Mouse (Mus musculus) limb, embryonic 10.5 days (tissue): Measurements from ENCODE around the gene Rarres2. TPM values are rescaled to one million over a fixed set of nuclear protein-coding genes. Genes with fewer than 3 reads are reported as not detected.

Source experiments
- DNase-seq: peaks from one replicate; pipeline ENCODE4 v3.0.0-alpha.2; 2017; ENCODE audit warnings: low spot score
- H3K27ac ChIP-seq: fragments of 300-500 bp; sonication (generic); 2 replicates; pipeline ENCODE4 v1.5.1; 2016; ENCODE audit warnings: mild to moderate bottlenecking
- H3K27me3 ChIP-seq: fragments of 300-500 bp; sonication (generic); 2 replicates; pipeline ENCODE4 v1.6.1; 2016; ENCODE audit warnings: low read depth, mild to moderate bottlenecking; ENCODE audit not compliant: poor library complexity, severe bottlenecking
- H3K36me3 ChIP-seq: fragments of 300-500 bp; sonication (generic); 2 replicates; pipeline ENCODE4 v1.6.1; 2016; ENCODE audit warnings: mild to moderate bottlenecking, moderate library complexity
- H3K4me1 ChIP-seq: fragments of 300-500 bp; sonication (generic); 2 replicates; pipeline ENCODE4 v1.6.1; 2016
- H3K4me3 ChIP-seq: fragments of 300-500 bp; sonication (generic); 2 replicates; pipeline ENCODE4 v1.5.1; 2016; ENCODE audit warnings: mild to moderate bottlenecking, moderate library complexity
- H3K9me3 ChIP-seq: fragments of 300-500 bp; sonication (generic); replicated peaks from 2 replicates; pipeline ENCODE4 v1.6.1; 2016; ENCODE audit warnings: mild to moderate bottlenecking
- WGBS: fragments of 180-500 bp; shearing (Covaris S2); methylation state at CpG from one replicate; pipeline ENCODE4 v1.1.7; 2016; 5-methylcytosine and 5-hydroxymethylcytosine counted together
- polyA plus RNA-seq: library from polyadenylated mRNA; unstranded; fragments of >200 nt; fragmentation: Nextera tagmentation; extraction: Ambion mirVana; gene quantifications from 2 replicates; pipeline ENCODE4 v1.2.1, GENCODE M21; 2016

The Rarres2 gene
- polyA plus RNA-seq, 1 experiment from 2014 or later: 6.1 TPM

GRCm38 (mm10) chr6:48546858-48547257, 25.7 kb downstream of the Rarres2 start:
- Histone ChIP-seq H3K4me3 (no peak overlapping the region), H3K27ac (peak overlapping the region; percentile 61), H3K27me3 (no peaks in the 10 kb centered on the region), H3K9me3 (no peaks in the 10 kb centered on the region), H3K36me3 (no peaks in the 10 kb centered on the region), H3K4me1 (peaks cover 40% of the 10 kb centered on the region)
- no peak for DNase-seq
- 63% methylated on average over 4 of the region's 4 CpGs for WGBS

GRCm38 (mm10) chr6:48546271-48546670, 26.3 kb downstream of the Rarres2 start:
- no peaks in the 10 kb centered on the region for H3K36me3 ChIP-seq
- 57% methylated on average over 1 of the region's 1 CpGs for WGBS
- no peaks in the 10 kb centered on the region for H3K27me3 ChIP-seq
- no peaks in the 10 kb centered on the region for H3K9me3 ChIP-seq
- H3K4me3 ChIP-seq: no peak overlapping the region
- peaks cover 46% of the 10 kb centered on the region for H3K4me1 ChIP-seq
- H3K27ac ChIP-seq: peak overlapping the region; percentile 61
- DNase-seq: peak; percentile 69

DNA sequence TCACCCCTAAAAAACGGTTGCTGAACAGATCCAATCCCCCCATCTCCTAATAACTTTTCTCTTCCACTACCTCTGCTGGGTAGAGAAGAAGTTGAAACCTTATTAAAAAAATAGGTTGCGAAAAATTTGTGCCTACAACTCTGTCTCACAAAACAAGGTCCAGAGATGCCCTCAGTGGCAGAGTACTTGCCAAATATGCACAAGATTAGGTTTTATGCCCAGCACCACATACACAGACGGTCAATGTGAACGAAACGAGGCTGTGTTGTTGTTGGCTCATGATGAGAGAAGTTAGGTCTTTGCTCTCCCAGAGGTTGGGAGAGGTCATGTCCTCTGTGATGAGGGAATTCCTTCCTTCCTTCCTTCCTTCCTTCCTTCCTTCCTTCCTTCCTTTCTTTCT, 27.3 kb downstream of the Rarres2 start:
- Histone ChIP-seq H3K4me3 (no peak overlapping the region), H3K27me3 (no peaks in the 10 kb centered on the region), H3K27ac (peak overlapping the region; percentile 42; the same call in 1 of the 2 replicates), H3K9me3 (no peaks in the 10 kb centered on the region), H3K36me3 (no peaks in the 10 kb centered on the region), H3K4me1 (peaks cover 56% of the 10 kb centered on the region)
- WGBS: 78% methylated on average over 5 of the region's 5 CpGs
- no peak for DNase-seq

GRCm38 (mm10) chr6:48542631-48543030, 30.0 kb downstream of the Rarres2 start:
- Histone ChIP-seq H3K4me3 (no peak overlapping the region), H3K9me3 (no peaks in the 10 kb centered on the region), H3K4me1 (peaks cover 70% of the 10 kb centered on the region), H3K27me3 (no peaks in the 10 kb centered on the region), H3K27ac (peak overlapping the region; percentile 93), H3K36me3 (no peaks in the 10 kb centered on the region)
- DNase-seq: no peak
- 73% methylated on average over 3 of the region's 3 CpGs for WGBS

DNA sequence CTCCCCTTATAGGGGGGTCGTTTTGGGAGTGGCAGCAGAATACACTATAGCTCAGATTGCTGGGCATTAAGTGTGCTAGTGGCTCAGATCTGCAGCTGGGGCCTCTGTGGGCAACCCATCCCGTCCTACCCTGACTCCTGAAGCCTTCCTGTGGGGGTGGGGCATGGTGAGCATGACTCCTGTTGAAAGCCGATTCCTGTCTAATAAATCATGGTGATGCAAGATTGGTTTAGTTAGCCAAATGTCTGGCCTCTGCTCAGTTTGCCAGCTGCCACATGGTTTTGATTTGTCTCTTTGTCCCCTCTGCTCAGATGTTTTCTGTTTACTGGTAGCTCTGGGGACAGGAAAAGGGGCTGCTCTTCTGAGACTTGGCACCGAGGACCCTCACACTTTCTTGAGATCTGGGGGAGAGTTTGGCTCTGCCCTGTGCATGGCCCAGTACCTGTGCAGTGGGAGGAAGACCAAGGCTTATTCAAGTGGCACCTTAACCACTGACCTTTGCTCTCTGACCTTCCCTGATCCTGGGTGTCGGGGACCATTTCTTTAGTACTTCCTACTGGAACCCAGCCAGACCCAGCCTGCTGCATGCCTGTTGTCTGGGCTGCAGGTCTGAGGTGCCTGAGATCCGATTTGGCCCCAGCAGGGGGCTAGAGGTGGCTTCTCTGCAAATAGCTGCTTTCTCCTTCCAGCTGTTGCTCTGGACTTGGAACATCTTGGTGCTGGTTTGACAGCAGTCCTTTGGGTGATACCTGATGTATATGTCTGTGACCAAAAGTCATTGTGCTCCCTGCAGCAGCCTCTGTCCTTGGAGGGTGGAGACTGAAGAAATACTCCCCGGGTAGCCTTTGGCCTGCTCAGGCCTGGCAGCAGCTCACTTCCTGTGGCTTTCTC, 30.8 kb downstream of the Rarres2 start:
- peak overlapping the region; percentile 29 for H3K4me3 ChIP-seq
- peak; percentile 86 for DNase-seq
- peaks cover 76% of the 10 kb centered on the region for H3K4me1 ChIP-seq
- H3K27me3 ChIP-seq: no peaks in the 10 kb centered on the region
- no peaks in the 10 kb centered on the region for H3K36me3 ChIP-seq
- 12% methylated on average over 7 of the region's 7 CpGs for WGBS
- H3K27ac ChIP-seq: peak overlapping the region; percentile 93
- H3K9me3 ChIP-seq: no peaks in the 10 kb centered on the region

GRCm38 (mm10) chr6:48540721-48541120, 31.9 kb downstream of the Rarres2 start:
- H3K4me1 ChIP-seq: peaks cover 74% of the 10 kb centered on the region
- no peaks in the 10 kb centered on the region for H3K9me3 ChIP-seq
- no peak for DNase-seq
- H3K36me3 ChIP-seq: no peaks in the 10 kb centered on the region
- H3K27me3 ChIP-seq: no peaks in the 10 kb centered on the region
- WGBS: 19% methylated on average over 3 of the region's 3 CpGs
- H3K4me3 ChIP-seq: no peak overlapping the region
- peak overlapping the region; percentile 93 for H3K27ac ChIP-seq

GRCm38 (mm10) chr6:48539860-48540259, 32.7 kb downstream of the Rarres2 start:
- Histone ChIP-seq H3K36me3 (no peaks in the 10 kb centered on the region), H3K4me1 (peaks cover 73% of the 10 kb centered on the region), H3K27me3 (no peaks in the 10 kb centered on the region), H3K9me3 (no peaks in the 10 kb centered on the region), H3K4me3 (no peak overlapping the region), H3K27ac (peak overlapping the region; percentile 93)
- WGBS: 53% methylated on average over 5 of the region's 5 CpGs
- DNase-seq: no peak

GRCm38 (mm10) chr6:48538841-48539737, 33.5 kb downstream of the Rarres2 start:
- no peaks in the 10 kb centered on the region for H3K9me3 ChIP-seq
- 68% methylated on average over 5 of the region's 5 CpGs for WGBS

GRCm38 (mm10) chr6:48537105-48537954, 35.3 kb downstream of the Rarres2 start, which contains the start of gene Atp6v0e2:
Atp6v0e2 (plus strand) TSS chr6:48537615.
- 4% methylated on average over 38 of the region's 38 CpGs for WGBS
- no peaks in the 10 kb centered on the region for H3K27me3 ChIP-seq
- peaks cover 47% of the 10 kb centered on the region for H3K4me1 ChIP-seq
- peak within 1 kb of the TSS; percentile 48 for H3K4me3 ChIP-seq
- H3K9me3 ChIP-seq: no peaks in the 10 kb centered on the region
- peak; percentile 86 for DNase-seq
- peak within 1 kb of the TSS; percentile 56; the same call in 1 of the 2 replicates for H3K27ac ChIP-seq
- H3K36me3 ChIP-seq: peaks cover 6% of the 10 kb centered on the region

More at GRCm38 (mm10) chr6:48538841-48539737, 33.5 kb downstream of the Rarres2 start:
- peak; percentile 79 for DNase-seq
- no peaks in the 10 kb centered on the region for H3K27me3 ChIP-seq
- H3K27ac ChIP-seq: peak overlapping the region; percentile 28; the same call in 1 of the 2 replicates
- H3K4me1 ChIP-seq: peaks cover 65% of the 10 kb centered on the region
- H3K4me3 ChIP-seq: no peak overlapping the region
- no peaks in the 10 kb centered on the region for H3K36me3 ChIP-seq

GRCm38 (mm10) chr6:48536091-48536490, 36.5 kb downstream of the Rarres2 start:
- Histone ChIP-seq H3K27ac (no peak overlapping the region), H3K27me3 (no peaks in the 10 kb centered on the region), H3K36me3 (peaks cover 18% of the 10 kb centered on the region), H3K4me3 (no peak overlapping the region), H3K4me1 (peaks cover 35% of the 10 kb centered on the region), H3K9me3 (no peaks in the 10 kb centered on the region)
- WGBS: 83% methylated on average over 4 of the region's 4 CpGs
- DNase-seq: no peak

DNA sequence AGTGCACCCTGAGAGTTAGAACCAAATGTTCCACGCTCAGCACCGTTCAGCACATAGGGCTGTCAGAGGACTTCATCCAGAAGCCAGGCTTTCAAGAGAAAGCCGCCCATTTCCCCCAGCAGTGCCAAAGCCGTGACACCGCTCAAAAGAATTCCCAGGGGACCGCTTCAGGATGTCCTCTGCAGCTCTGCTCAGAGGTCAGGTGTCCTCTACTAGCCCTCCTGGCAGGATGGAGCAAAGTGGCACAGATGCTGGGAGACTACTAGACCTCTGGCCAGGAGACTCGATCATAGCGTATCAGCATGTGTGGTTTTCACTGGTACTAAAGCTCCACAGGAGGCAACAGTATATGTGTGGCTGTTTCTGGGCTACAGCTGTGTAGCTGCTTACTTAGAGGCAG, 37.7 kb downstream of the Rarres2 start:
- DNase-seq: no peak
- Histone ChIP-seq H3K36me3 (peaks cover 27% of the 10 kb centered on the region), H3K27me3 (no peaks in the 10 kb centered on the region), H3K9me3 (no peaks in the 10 kb centered on the region), H3K4me1 (peaks cover 28% of the 10 kb centered on the region), H3K27ac (no peak overlapping the region), H3K4me3 (no peak overlapping the region)
- WGBS: 86% methylated on average over 8 of the region's 8 CpGs

- Histone ChIP-seq H3K27ac (no peak overlapping the region), H3K9me3 (no peaks in the 10 kb centered on the region), H3K4me1 (peaks cover 32% of the 10 kb centered on the region), H3K36me3 (peaks cover 41% of the 10 kb centered on the region), H3K27me3 (no peaks in the 10 kb centered on the region), H3K4me3 (no peak overlapping the region)
- WGBS: 84% methylated on average over 2 of the region's 2 CpGs
- DNase-seq: no peak
Observed at GRCm38 (mm10) chr6:48533475-48533874, 39.1 kb downstream of the Rarres2 start.
